21 mouse cellular contexts compared by ENCODE assay signal in genomic region chr13:41703196-41703595, GRCm38 (mm10).
DNase-seq lines count a peak whose midpoint lies in the region; ATAC-seq and TF ChIP-seq lines count a peak whose summit lies in the region.
"Had no signal": no experiment of that assay in that cellular context is flagged by ENCODE, and none has a peak within 500 bp of the region (broad histone marks: within the 10 kb centered on the region; RNA-seq: fewer than 3 reads in every experiment).

No protein-coding gene starts in this region.

- no peaks in the 10 kb centered on the region; the same call in 1 of the 2 replicates for H3K4me1 ChIP-seq in forebrain, embryonic 12.5 days
- no peaks in the 10 kb centered on the region for H3K4me1 ChIP-seq in forebrain, embryonic 14.5 days (ENCODE audit: control insufficient read depth, insufficient read depth, low read length)
- H3K4me1 ChIP-seq in heart, embryonic 14.5 days (ENCODE audit: control insufficient read depth in 2 of 2, insufficient read depth in 2 of 2, low read length in 2 of 2): peaks cover 32 to 43% of the 10 kb centered on the region in 2 experiments
- H3K4me1 ChIP-seq in lung, embryonic 14.5 days (ENCODE audit: insufficient read depth): peaks cover 3% of the 10 kb centered on the region
- H3K4me1 ChIP-seq: embryonic facial prominence, embryonic 15.5 days; midbrain, embryonic 10.5 days had no signal

- no peak for TF ChIP-seq CTCF in lung, embryonic 14.5 days (IDR thresholded peaks at IDR 0.05; ENCODE audit: low read depth)

- DNase-seq in forebrain, embryonic 14.5 days (ENCODE audit: low spot score): no peak
- no peak for DNase-seq in heart, adult 9 months (ENCODE audit: low spot score in 2 of 2)
- DNase-seq in lung, embryonic 14.5 days: peak; percentile 19
- no peak for DNase-seq in lung, postnatal 10 days
- peak; percentile 33 for DNase-seq in lung, postnatal 25 days (ENCODE audit: low spot score)
- no peak for DNase-seq in adrenal gland, postnatal 25 days
- DNase-seq: cerebellum, postnatal 10 days; embryo, embryonic 11 days; right cerebral cortex, postnatal 25 days; thymus, postnatal 14 days had no signal

- no peak overlapping the region for H3K4me2 ChIP-seq in forebrain, embryonic 12.5 days
- no peak overlapping the region for H3K4me2 ChIP-seq in forebrain, embryonic 14.5 days (ENCODE audit: low read length)
- no peak overlapping the region for H3K4me2 ChIP-seq in heart, embryonic 14.5 days (ENCODE audit: low read length)
- H3K4me2 ChIP-seq in lung, embryonic 14.5 days: no peak overlapping the region
- H3K4me2 ChIP-seq: embryonic facial prominence, embryonic 15.5 days; hindbrain, embryonic 14.5 days; intestine, embryonic 15.5 days; limb, embryonic 15.5 days; neural tube, embryonic 13.5 days had no signal

- no peak overlapping the region for H3K9ac ChIP-seq in forebrain, embryonic 12.5 days
- H3K9ac ChIP-seq in forebrain, embryonic 14.5 days (ENCODE audit: low read length): no peak overlapping the region
- H3K9ac ChIP-seq in heart, embryonic 14.5 days (ENCODE audit: low read length): no peak overlapping the region
- H3K9ac ChIP-seq in lung, embryonic 14.5 days: no peak overlapping the region
- H3K9ac ChIP-seq: embryonic facial prominence, embryonic 15.5 days; hindbrain, embryonic 14.5 days; intestine, embryonic 15.5 days; limb, embryonic 15.5 days; neural tube, embryonic 13.5 days had no signal

- no peak overlapping the region for H3K4me3 ChIP-seq in forebrain, embryonic 12.5 days (replicated peaks)
- no peak overlapping the region for H3K4me3 ChIP-seq in forebrain, embryonic 14.5 days (ENCODE audit: low read depth, low read length)
- no peak overlapping the region for H3K4me3 ChIP-seq in heart, embryonic 14.5 days (ENCODE audit: control insufficient read depth in 1 of 2, insufficient read depth in 1 of 2, low read depth in 1 of 2, low read length in 2 of 2)
- H3K4me3 ChIP-seq in lung, embryonic 14.5 days (ENCODE audit: low read depth, low read length): no peak overlapping the region
- H3K4me3 ChIP-seq: embryonic facial prominence, embryonic 15.5 days; forebrain, embryonic 10.5 days; intestine, embryonic 15.5 days; limb, embryonic 15.5 days; midbrain, embryonic 10.5 days; neural tube, embryonic 13.5 days had no signal

- H3K9me3 ChIP-seq in forebrain, embryonic 12.5 days: no peaks in the 10 kb centered on the region
- H3K9me3 ChIP-seq in forebrain, embryonic 14.5 days (replicated peaks; ENCODE audit: control insufficient read depth, low read length): no peaks in the 10 kb centered on the region
- H3K9me3 ChIP-seq in heart, embryonic 14.5 days (ENCODE audit: control insufficient read depth, low read length): no peaks in the 10 kb centered on the region; the same call in 1 of the 2 replicates
- H3K9me3 ChIP-seq in lung, embryonic 14.5 days (ENCODE audit: low read depth, low read length): no peaks in the 10 kb centered on the region
- H3K9me3 ChIP-seq: embryonic facial prominence, embryonic 15.5 days; forebrain, embryonic 10.5 days; G1E; intestine, embryonic 15.5 days; limb, embryonic 15.5 days; midbrain, embryonic 10.5 days; neural tube, embryonic 13.5 days had no signal

- ATAC-seq in forebrain, embryonic 12.5 days (ENCODE audit: low FRiP score): no peak
- no peak for ATAC-seq in forebrain, embryonic 14.5 days
- ATAC-seq in heart, embryonic 14.5 days (ENCODE audit: insufficient number of reproducible peaks, insufficient read depth, low FRiP score, low read depth): no peak
- peak; percentile 36; the same call in 1 of the 2 replicates for ATAC-seq in lung, embryonic 14.5 days (ENCODE audit: insufficient read depth)
- ATAC-seq: CD4-positive, CD25-positive, alpha-beta regulatory T cell, adult 4 months; intestine, embryonic 15.5 days had no signal

- H3K27ac ChIP-seq in forebrain, embryonic 12.5 days: peak overlapping the region; percentile 10; the same call in 1 of the 2 replicates
- no peak overlapping the region for H3K27ac ChIP-seq in forebrain, embryonic 14.5 days (ENCODE audit: low read depth, low read length)
- H3K27ac ChIP-seq in heart, embryonic 14.5 days (replicated peaks in 1 of 2; ENCODE audit: control insufficient read depth in 1 of 2, insufficient read depth in 1 of 2, low read depth in 2 of 2, low read length in 2 of 2): peak overlapping the region; percentile 20 to 37; a peak in 3 of 4 replicates
- peak overlapping the region; percentile 60 for H3K27ac ChIP-seq in lung, embryonic 14.5 days (ENCODE audit: low read depth)
- H3K27ac ChIP-seq: embryonic facial prominence, embryonic 15.5 days; hindbrain, embryonic 14.5 days; intestine, embryonic 15.5 days; limb, embryonic 15.5 days; midbrain, embryonic 10.5 days; neural tube, embryonic 13.5 days had no signal

- WGBS in forebrain, embryonic 12.5 days: 88% methylated on average over 2 of the region's 2 CpGs
- WGBS in forebrain, embryonic 14.5 days: 75% methylated on average over 2 of the region's 2 CpGs
- 54% methylated on average over 2 of the region's 2 CpGs for WGBS in heart, embryonic 14.5 days
- 65% methylated on average over 2 of the region's 2 CpGs for WGBS in lung, embryonic 14.5 days

- H3K36me3 ChIP-seq in forebrain, embryonic 12.5 days (replicated peaks): no peaks in the 10 kb centered on the region
- no peaks in the 10 kb centered on the region for H3K36me3 ChIP-seq in forebrain, embryonic 14.5 days (ENCODE audit: control insufficient read depth, insufficient read depth, low read length)
- H3K36me3 ChIP-seq in heart, embryonic 14.5 days (ENCODE audit: control insufficient read depth, insufficient read depth, low read length): no peaks in the 10 kb centered on the region
- H3K36me3 ChIP-seq in lung, embryonic 14.5 days (ENCODE audit: insufficient read depth): no peaks in the 10 kb centered on the region
- H3K36me3 ChIP-seq: embryonic facial prominence, embryonic 15.5 days; forebrain, embryonic 10.5 days; G1E; intestine, embryonic 15.5 days; limb, embryonic 15.5 days; midbrain, embryonic 10.5 days; neural tube, embryonic 13.5 days had no signal

- H3K27me3 ChIP-seq in forebrain, embryonic 12.5 days: no peaks in the 10 kb centered on the region
- no peaks in the 10 kb centered on the region for H3K27me3 ChIP-seq in forebrain, embryonic 14.5 days (replicated peaks; ENCODE audit: control insufficient read depth, insufficient read depth, low read length)
- no peaks in the 10 kb centered on the region for H3K27me3 ChIP-seq in heart, embryonic 14.5 days (ENCODE audit: control insufficient read depth, insufficient read depth, low read length)
- H3K27me3 ChIP-seq in lung, embryonic 14.5 days (ENCODE audit: insufficient read depth, low read length): no peaks in the 10 kb centered on the region
- H3K27me3 ChIP-seq: embryonic facial prominence, embryonic 15.5 days; intestine, embryonic 15.5 days; limb, embryonic 15.5 days; neural tube, embryonic 13.5 days had no signal

Comparison
In these comparisons a context has a peak if more than half of its experiments do, and no peak if none do; other contexts are left out.
1. DNase-seq: peak in lung, embryonic 14.5 days (single experiment) and lung, postnatal 25 days (single experiment); none in forebrain, embryonic 14.5 days (single experiment), heart, adult 9 months (0 of 2), lung, postnatal 10 days (single experiment) and adrenal gland, postnatal 25 days (single experiment).